Mouse (Mus musculus) intestine, embryonic 15.5 days (tissue): ENCODE data around the gene Hnrnpa1. TPM values are rescaled to one million over a fixed set of nuclear protein-coding genes. Genes with fewer than 3 reads are reported as not detected.
A peak's percentile ranks its signal among the peaks of the same experiment; 100 is the strongest.
"Not testable (repeated sequence)": the region's sequence is repeated elsewhere in the genome, so short reads cannot be mapped to it uniquely, and the experiment has no call there.

Experiments
- ATAC-seq: fragments of 200-750 bp; cut with Nextera tagmentation; 2 replicates; pipeline ENCODE4 v1.8.0; 2017; ENCODE audit warnings: moderate TSS enrichment, moderate library complexity
- H3K27ac ChIP-seq: fragments of 300-500 bp; sonication (generic); 2 replicates; pipeline ENCODE4 v1.5.1; 2015; ENCODE audit warnings: mild to moderate bottlenecking, inconsistent platforms
- H3K27me3 ChIP-seq: fragments of 300-500 bp; sonication (generic); replicated peaks from 2 replicates; pipeline ENCODE4 v1.6.1; 2015; ENCODE audit warnings: inconsistent platforms
- H3K36me3 ChIP-seq: fragments of 300-500 bp; sonication (generic); 2 replicates; pipeline ENCODE4 v1.6.1; 2015; ENCODE audit warnings: inconsistent platforms
- H3K4me1 ChIP-seq: fragments of 300-500 bp; sonication (generic); replicated peaks from 2 replicates; pipeline ENCODE4 v1.6.1; 2015; ENCODE audit warnings: inconsistent platforms
- H3K4me2 ChIP-seq: fragments of 300-500 bp; sonication (generic); replicated peaks from 2 replicates; pipeline ENCODE4 v1.6.1; 2015; ENCODE audit warnings: mild to moderate bottlenecking, inconsistent platforms
- H3K4me3 ChIP-seq: fragments of 300-500 bp; sonication (generic); replicated peaks from 2 replicates; pipeline ENCODE4 v1.5.1; 2015; ENCODE audit warnings: inconsistent platforms
- H3K9ac ChIP-seq: fragments of 300-500 bp; sonication (generic); 2 replicates; pipeline ENCODE4 v1.6.1; 2015; ENCODE audit warnings: inconsistent platforms
- H3K9me3 ChIP-seq: fragments of 300-500 bp; sonication (generic); 2 replicates; pipeline ENCODE4 v1.6.1; 2016; ENCODE audit warnings: inconsistent platforms
- WGBS: fragments of 180-500 bp; shearing (Covaris S2); methylation state at CpG from one replicate; pipeline ENCODE4 v1.1.7; 2015; 5-methylcytosine and 5-hydroxymethylcytosine counted together
- polyA plus RNA-seq: library from polyadenylated mRNA; unstranded; fragments of >200 nt; fragmentation: Nextera tagmentation; extraction: Ambion mirVana; gene quantifications from 2 replicates; pipeline ENCODE4 v1.2.1, GENCODE M21; 2015

The Hnrnpa1 gene
- polyA plus RNA-seq, 1 experiment from 2014 or later = 741 TPM

DNA sequence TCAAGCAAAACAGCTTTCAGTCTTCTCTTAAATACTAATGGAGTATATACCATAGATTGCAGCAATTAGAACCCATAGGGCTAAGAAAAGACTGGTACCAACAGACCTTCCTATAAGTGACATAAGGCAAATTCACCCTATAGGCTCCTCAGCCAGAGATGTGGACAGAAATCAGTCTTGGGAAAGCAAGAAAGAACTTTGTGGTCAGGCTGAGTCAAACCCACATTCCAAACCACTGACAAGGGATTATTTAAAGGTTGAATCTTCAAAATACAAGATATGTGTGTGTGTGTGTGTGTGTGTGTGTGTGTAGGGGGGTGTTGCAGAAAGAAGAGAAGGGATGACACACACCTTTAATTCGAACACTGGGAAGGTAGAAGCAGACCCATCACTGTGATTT lies 18.8 kb upstream of the Hnrnpa1 start:
- H3K27ac ChIP-seq = no peak overlapping the region
- ATAC-seq = no peak

GRCm38 (mm10) chr15:103224161-103224560 lies 16.1 kb upstream of the Hnrnpa1 start:
- Histone ChIP-seq H3K36me3 (no peaks in the 10 kb centered on the region), H3K9me3 (no peaks in the 10 kb centered on the region), H3K27me3 (no peaks in the 10 kb centered on the region), H3K4me3 (no peak overlapping the region), H3K4me1 (peaks cover 8% of the 10 kb centered on the region), H3K9ac (no peak overlapping the region), H3K4me2 (no peak overlapping the region), H3K27ac (no peak overlapping the region)
- no peak for ATAC-seq
- WGBS = 86% methylated on average over 2 of the region's 2 CpGs

More for the DNA sequence above, 18.8 kb upstream of the Hnrnpa1 start:
- WGBS = 53% methylated on average over 1 of the region's 1 CpGs
- H3K4me1 ChIP-seq = peaks cover 8% of the 10 kb centered on the region
- H3K9ac ChIP-seq = no peak overlapping the region
- H3K4me3 ChIP-seq = no peak overlapping the region
- no peaks in the 10 kb centered on the region for H3K27me3 ChIP-seq
- no peaks in the 10 kb centered on the region for H3K36me3 ChIP-seq
- H3K9me3 ChIP-seq = no peaks in the 10 kb centered on the region
- H3K4me2 ChIP-seq = no peak overlapping the region

- H3K4me2 ChIP-seq = no peak overlapping the region
- H3K27ac ChIP-seq = no peak overlapping the region
- 63% methylated on average over 3 of the region's 3 CpGs for WGBS
- no peak for ATAC-seq
- no peak overlapping the region for H3K9ac ChIP-seq
- H3K9me3 ChIP-seq = no peaks in the 10 kb centered on the region
- H3K4me3 ChIP-seq = no peak overlapping the region
- no peaks in the 10 kb centered on the region for H3K36me3 ChIP-seq
- H3K27me3 ChIP-seq = no peaks in the 10 kb centered on the region
- H3K4me1 ChIP-seq = no peaks in the 10 kb centered on the region
Measured at GRCm38 (mm10) chr15:103227022-103227421, 13.2 kb upstream of the Hnrnpa1 start.

- H3K9ac ChIP-seq = no peak overlapping the region
- 70% methylated on average over 2 of the region's 2 CpGs for WGBS
- no peak for ATAC-seq
- H3K4me2 ChIP-seq = no peak overlapping the region
- H3K4me1 ChIP-seq = no peaks in the 10 kb centered on the region
- H3K9me3 ChIP-seq = no peaks in the 10 kb centered on the region
- H3K36me3 ChIP-seq = no peaks in the 10 kb centered on the region
- H3K4me3 ChIP-seq = no peak overlapping the region
- H3K27ac ChIP-seq = no peak overlapping the region
- H3K27me3 ChIP-seq = no peaks in the 10 kb centered on the region
Measured at GRCm38 (mm10) chr15:103227572-103227971, 12.7 kb upstream of the Hnrnpa1 start.

- H3K9ac ChIP-seq = no peak overlapping the region
- ATAC-seq = no peak
- no peaks in the 10 kb centered on the region for H3K4me1 ChIP-seq
- H3K9me3 ChIP-seq = no peaks in the 10 kb centered on the region
- H3K4me2 ChIP-seq = no peak overlapping the region
- H3K27ac ChIP-seq = no peak overlapping the region
- H3K4me3 ChIP-seq = no peak overlapping the region
- H3K27me3 ChIP-seq = no peaks in the 10 kb centered on the region
- WGBS = 41% methylated on average over 2 of the region's 2 CpGs
- no peaks in the 10 kb centered on the region for H3K36me3 ChIP-seq
Measured at GRCm38 (mm10) chr15:103228904-103229303, 11.3 kb upstream of the Hnrnpa1 start.

DNA sequence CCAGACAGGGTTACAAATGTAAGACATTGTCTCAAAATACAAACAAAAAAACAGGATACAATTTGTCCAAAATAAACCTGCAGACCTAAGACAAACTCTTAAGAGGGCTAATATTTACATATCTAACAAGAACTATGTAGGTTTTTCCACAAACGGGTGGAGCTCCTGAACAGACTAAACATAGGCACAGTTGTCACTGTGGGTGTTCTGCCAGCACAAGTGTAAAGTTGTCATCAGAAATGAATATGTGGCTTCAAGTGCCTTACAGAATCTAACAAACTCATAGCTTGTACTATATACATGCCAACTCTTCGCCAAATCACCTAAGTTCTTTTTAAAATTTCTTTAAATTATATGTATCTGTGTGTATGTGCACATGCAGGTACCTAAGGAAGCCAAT lies 7.1 kb upstream of the Hnrnpa1 start:
- 0 out of 2 replicates have a peak, but pooled peaks cover 3% of the 10 kb centered on the region for H3K36me3 ChIP-seq
- H3K4me2 ChIP-seq = no peak overlapping the region
- no peaks in the 10 kb centered on the region for H3K27me3 ChIP-seq
- no peak overlapping the region for H3K27ac ChIP-seq
- 63% methylated on average over 2 of the region's 2 CpGs for WGBS
- H3K9ac ChIP-seq = no peak overlapping the region
- H3K9me3 ChIP-seq = no peaks in the 10 kb centered on the region
- ATAC-seq = no peak
- H3K4me1 ChIP-seq = no peaks in the 10 kb centered on the region
- H3K4me3 ChIP-seq = no peak overlapping the region

DNA sequence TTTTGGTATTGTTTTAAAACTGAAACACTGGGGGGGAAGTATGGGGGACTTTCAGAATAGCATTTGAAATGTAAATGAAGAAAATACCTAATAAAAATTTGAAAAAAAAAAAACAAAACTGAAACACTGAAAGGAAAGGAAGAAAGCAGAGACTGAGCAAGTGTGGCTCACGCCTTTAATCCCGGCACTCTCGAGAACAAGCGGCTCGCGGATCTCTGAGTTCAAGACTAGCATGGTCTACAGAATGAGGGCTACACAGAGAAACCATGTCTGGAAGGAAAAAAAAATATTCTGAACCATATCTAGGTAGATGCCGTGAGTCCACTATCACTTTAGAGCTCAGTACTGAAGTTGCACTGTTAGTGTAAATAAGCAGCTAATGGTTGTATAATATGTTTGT lies 2.9 kb upstream of the Hnrnpa1 start:
- Histone ChIP-seq H3K4me1 (peaks cover 2% of the 10 kb centered on the region; the same call in 1 of the 2 replicates), H3K9ac (no peak overlapping the region), H3K27me3 (no peaks in the 10 kb centered on the region), H3K36me3 (peaks cover 3% of the 10 kb centered on the region; the same call in 1 of the 2 replicates), H3K27ac (no peak overlapping the region), H3K9me3 (no peaks in the 10 kb centered on the region), H3K4me2 (no peak overlapping the region), H3K4me3 (no peak overlapping the region)
- no peak for ATAC-seq
- WGBS = 93% methylated on average over 7 of the region's 7 CpGs

GRCm38 (mm10) chr15:103239130-103239684 lies 1.0 kb upstream of the Hnrnpa1 start:
- ATAC-seq = peak; percentile 92

DNA sequence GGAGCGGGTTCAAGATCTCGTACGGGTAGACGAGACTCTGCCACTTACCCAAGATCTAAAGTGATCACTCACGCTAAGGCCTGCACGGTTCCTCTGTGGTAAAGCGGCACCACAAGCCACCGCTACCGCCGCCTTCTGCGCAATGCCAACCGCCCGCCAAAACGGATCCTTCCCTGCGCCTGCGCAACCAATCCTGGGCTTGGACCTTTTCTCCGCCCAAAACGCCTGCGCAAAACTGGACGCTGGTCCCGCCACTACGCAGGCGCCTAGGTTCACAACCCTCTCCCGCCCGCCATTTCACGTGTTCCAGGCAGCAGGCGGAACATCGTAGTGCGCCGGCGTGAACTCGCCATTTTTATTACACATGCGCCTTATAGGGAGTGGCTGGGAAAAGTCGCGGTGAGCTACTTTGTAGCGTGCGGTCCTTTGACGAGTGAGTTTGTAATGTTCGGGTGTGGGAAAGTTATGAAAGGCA lies 510 bp upstream of the Hnrnpa1 start, which contains the start of gene Cbx5:
TSS of gene Cbx5 (minus strand) at position 132 of the 475 bp plus-strand sequence.
- H3K4me3 ChIP-seq = peak within 1 kb of the TSS; percentile 54
- H3K9me3 ChIP-seq = no peaks in the 10 kb centered on the region
- no peaks in the 10 kb centered on the region for H3K27me3 ChIP-seq
- WGBS = under 1% methylated on average over 39 of the region's 39 CpGs
- H3K4me2 ChIP-seq = peak within 1 kb of the TSS; percentile 79
- peaks cover 15% of the 10 kb centered on the region; the same call in 1 of the 2 replicates for H3K36me3 ChIP-seq
- peaks cover 12% of the 10 kb centered on the region; the same call in 1 of the 2 replicates for H3K4me1 ChIP-seq
- peak; percentile 95 for ATAC-seq
- peak within 1 kb of the TSS; percentile 66 for H3K9ac ChIP-seq
- peak within 1 kb of the TSS; percentile 94 for H3K27ac ChIP-seq

More at GRCm38 (mm10) chr15:103239130-103239684, 1.0 kb upstream of the Hnrnpa1 start:
- WGBS = 0% methylated on average over 26 of the region's 26 CpGs
- peak overlapping the region; percentile 54 for H3K4me3 ChIP-seq
- H3K36me3 ChIP-seq = peaks cover 15% of the 10 kb centered on the region; the same call in 1 of the 2 replicates
- no peaks in the 10 kb centered on the region for H3K27me3 ChIP-seq
- no peaks in the 10 kb centered on the region for H3K9me3 ChIP-seq
- peak overlapping the region; percentile 49 for H3K9ac ChIP-seq
- H3K27ac ChIP-seq = peak overlapping the region; percentile 94
- H3K4me2 ChIP-seq = peak overlapping the region; percentile 57
- H3K4me1 ChIP-seq = peaks cover 12% of the 10 kb centered on the region; the same call in 1 of the 2 replicates

DNA sequence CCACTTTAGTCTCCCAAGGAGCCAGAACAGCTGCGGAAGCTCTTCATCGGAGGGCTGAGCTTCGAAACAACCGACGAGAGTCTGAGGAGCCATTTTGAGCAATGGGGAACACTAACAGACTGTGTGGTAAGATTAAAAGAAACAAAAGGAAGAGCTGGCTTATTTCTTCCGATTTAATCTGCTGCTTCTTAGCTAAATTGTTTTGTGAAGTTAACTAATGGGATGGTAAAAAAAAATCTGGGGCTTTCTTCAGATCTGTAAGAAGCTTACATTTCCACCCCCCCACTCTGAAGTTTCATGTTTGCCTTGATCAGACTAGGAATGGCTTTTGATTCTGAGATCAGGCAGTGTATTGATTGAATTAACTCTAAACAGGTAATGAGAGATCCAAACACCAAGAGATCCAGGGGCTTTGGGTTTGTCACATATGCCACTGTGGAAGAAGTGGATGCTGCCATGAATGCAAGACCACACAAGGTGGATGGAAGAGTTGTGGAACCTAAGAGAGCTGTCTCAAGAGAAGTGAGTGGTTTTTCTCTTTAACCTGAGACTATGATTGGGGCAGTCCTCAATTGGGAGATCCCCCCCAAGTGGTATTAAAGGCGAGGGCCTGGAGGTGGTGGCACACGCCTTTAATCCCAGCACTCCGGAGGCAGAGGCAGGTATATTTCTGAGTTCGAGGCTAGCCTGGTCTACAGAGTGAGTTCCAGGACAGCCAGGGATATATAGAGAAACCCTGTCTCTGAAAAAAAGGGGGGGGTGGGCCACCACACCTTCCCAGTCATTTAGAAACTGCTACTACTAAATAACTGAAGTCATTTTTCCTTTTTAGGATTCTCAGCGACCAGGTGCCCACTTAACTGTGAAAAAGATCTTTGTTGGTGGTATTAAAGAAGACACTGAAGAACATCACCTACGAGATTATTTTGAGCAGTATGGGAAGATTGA lies 1.1 kb downstream of the Hnrnpa1 start:
- H3K9me3 ChIP-seq, ATAC-seq, H3K27me3 ChIP-seq: not testable (repeated sequence)
- WGBS = 10% methylated on average over 12 of the region's 12 CpGs
- H3K27ac ChIP-seq = peak overlapping the region; percentile 94
- peaks cover 12% of the 10 kb centered on the region; the same call in 1 of the 2 replicates for H3K4me1 ChIP-seq
- peak overlapping the region; percentile 79 for H3K4me2 ChIP-seq
- H3K4me3 ChIP-seq = peak overlapping the region; percentile 54
- peak overlapping the region; percentile 66 for H3K9ac ChIP-seq
- peaks cover 21% of the 10 kb centered on the region for H3K36me3 ChIP-seq

DNA sequence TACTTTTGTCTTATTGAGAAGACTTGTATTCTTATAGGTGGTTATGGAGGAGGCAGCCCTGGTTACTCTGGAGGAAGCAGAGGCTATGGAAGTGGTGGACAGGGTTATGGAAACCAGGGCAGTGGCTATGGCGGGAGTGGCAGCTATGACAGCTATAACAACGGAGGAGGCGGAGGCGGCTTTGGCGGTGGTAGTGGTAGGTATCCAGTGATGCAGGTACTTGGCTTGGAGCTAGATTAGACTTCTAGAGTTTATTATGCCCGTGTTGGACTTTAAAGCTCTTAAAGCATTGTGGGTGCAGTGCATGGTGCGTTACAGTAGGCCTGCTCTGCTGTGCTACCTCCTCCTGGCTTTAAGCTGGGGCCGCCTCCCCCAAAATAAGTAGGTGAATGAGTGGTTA lies 2.7 kb downstream of the Hnrnpa1 start:
- H3K27ac ChIP-seq = no peak overlapping the region
- peak overlapping the region; percentile 30; the same call in 1 of the 2 replicates for H3K9ac ChIP-seq
- H3K4me2 ChIP-seq = peak overlapping the region; percentile 79
- H3K27me3 ChIP-seq = no peaks in the 10 kb centered on the region
- peaks cover 37% of the 10 kb centered on the region for H3K36me3 ChIP-seq
- 56% methylated on average over 8 of the region's 8 CpGs for WGBS
- peak overlapping the region; percentile 54 for H3K4me3 ChIP-seq
- H3K9me3 ChIP-seq = no peaks in the 10 kb centered on the region
- no peak for ATAC-seq
- H3K4me1 ChIP-seq = peaks cover 12% of the 10 kb centered on the region; the same call in 1 of the 2 replicates

- H3K27me3 ChIP-seq = no peaks in the 10 kb centered on the region
- peaks cover 41% of the 10 kb centered on the region for H3K36me3 ChIP-seq
- no peak overlapping the region for H3K4me3 ChIP-seq
- H3K4me1 ChIP-seq = peaks cover 12% of the 10 kb centered on the region; the same call in 1 of the 2 replicates
- no peaks in the 10 kb centered on the region for H3K9me3 ChIP-seq
- ATAC-seq = no peak
- no peak overlapping the region for H3K9ac ChIP-seq
- H3K4me2 ChIP-seq = no peak overlapping the region
- 68% methylated on average over 6 of the region's 6 CpGs for WGBS
- H3K27ac ChIP-seq = no peak overlapping the region
Measured at GRCm38 (mm10) chr15:103245616-103246015, 5.4 kb downstream of the Hnrnpa1 start.
